Mouse (Mus musculus): ENCODE measurements at regions not wholly inside any gene's neighbourhood (a gene's known extent, or its start where the extent isn't known, plus 50 kb on each side); places are given as distances from the start of the nearest gene placed in this dataset.
A peak's percentile ranks its signal among the peaks of the same experiment; 100 is the strongest.

DNA sequence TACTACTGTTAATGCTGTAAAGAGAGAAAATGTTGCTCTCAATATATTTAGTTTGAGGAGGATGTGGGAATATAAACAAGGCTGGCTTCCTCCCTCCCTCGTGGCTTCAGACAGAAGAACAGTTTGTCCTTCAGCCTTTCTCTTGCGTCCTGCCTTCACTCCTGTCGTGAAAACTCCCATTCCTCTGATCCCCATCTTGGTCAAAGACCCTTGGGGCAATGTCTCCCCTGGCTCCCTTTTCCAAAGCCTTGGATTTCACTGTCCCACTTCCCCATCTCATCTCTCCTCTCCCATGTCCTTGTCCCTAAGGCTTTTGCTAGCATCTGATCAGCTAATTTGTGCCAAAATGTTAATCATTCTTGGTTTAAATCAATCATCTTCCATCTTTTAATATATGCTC is 286.6 kb upstream of the Rora start:
- Histone ChIP-seq H3K36me3 (ENCODE audit: insufficient read depth, low read length) (no peaks in the 10 kb centered on the region), H3K4me3 (replicated peaks; ENCODE audit: low read length) (no peak overlapping the region), H3K27me3 (ENCODE audit: insufficient read depth, low read length) (no peaks in the 10 kb centered on the region), H3K9me3 (ENCODE audit: low read length) (no peaks in the 10 kb centered on the region), H3K4me1 (replicated peaks; ENCODE audit: low read depth, low read length) (no peaks in the 10 kb centered on the region)
- no peak for TF ChIP-seq NANOG (IDR thresholded peaks at IDR 0.05; ENCODE audit: borderline replicate concordance, low read length)
- no peak for TF ChIP-seq CTCF (conservative IDR thresholded peaks at IDR 0.05; ENCODE audit: low read length)
- TF ChIP-seq POU5F1 (IDR thresholded peaks at IDR 0.05; ENCODE audit: borderline replicate concordance, low read length) = no peak

DNA sequence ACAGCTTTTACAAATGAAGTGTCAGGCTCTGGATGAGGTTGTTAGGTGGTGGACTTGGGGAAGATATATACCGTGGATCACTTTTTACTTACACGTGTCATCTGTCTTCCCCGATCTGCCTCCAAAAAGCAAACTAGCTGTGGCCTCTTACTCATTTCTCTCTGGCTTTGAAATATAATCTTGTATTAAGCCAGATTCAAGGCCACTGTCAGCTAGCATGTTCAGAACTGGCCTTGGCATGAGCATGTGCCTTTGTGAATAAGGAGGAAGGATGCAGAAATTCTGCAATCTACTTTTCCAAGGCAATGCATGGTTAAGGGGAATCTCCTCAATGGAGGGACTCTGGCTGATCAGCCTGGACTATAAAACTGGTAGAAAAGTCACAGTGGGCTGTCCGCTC is 286.0 kb upstream of the Rora start:
- H3K9me3 ChIP-seq (ENCODE audit: low read length) = no peaks in the 10 kb centered on the region
- no peaks in the 10 kb centered on the region for H3K36me3 ChIP-seq (ENCODE audit: insufficient read depth, low read length)
- H3K4me3 ChIP-seq (replicated peaks; ENCODE audit: low read length) = no peak overlapping the region
- no peaks in the 10 kb centered on the region for H3K27me3 ChIP-seq (ENCODE audit: insufficient read depth, low read length)
- TF ChIP-seq NANOG (IDR thresholded peaks at IDR 0.05; ENCODE audit: borderline replicate concordance, low read length) = no peak
- TF ChIP-seq POU5F1 (IDR thresholded peaks at IDR 0.05; ENCODE audit: borderline replicate concordance, low read length) = no peak
- no peak for TF ChIP-seq CTCF (conservative IDR thresholded peaks at IDR 0.05; ENCODE audit: low read length)
- no peaks in the 10 kb centered on the region for H3K4me1 ChIP-seq (replicated peaks; ENCODE audit: low read depth, low read length)

DNA sequence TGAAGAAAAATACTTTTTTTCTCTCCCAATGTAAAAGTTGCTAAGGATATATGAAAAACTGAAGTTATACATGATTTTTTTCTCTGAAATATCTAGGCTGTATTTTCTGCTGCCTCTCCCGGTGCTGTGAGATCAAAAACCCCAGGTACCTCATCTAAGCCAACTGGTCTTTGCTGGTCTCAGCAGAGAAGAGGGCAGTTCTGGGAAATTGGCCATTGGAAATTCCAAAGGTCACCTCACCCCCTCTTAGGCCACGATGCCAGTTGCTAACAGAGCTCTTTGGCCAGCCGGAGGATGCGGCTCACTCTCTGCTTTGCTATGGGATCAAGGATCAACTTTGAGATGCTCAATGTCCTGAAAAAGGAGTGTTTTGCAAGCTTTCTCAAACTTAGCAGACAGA is 280.9 kb upstream of the Rora start:
- Histone ChIP-seq H3K4me1 (replicated peaks; ENCODE audit: low read depth, low read length) (no peaks in the 10 kb centered on the region), H3K27me3 (ENCODE audit: insufficient read depth, low read length) (no peaks in the 10 kb centered on the region), H3K9me3 (ENCODE audit: low read length) (no peaks in the 10 kb centered on the region), H3K36me3 (ENCODE audit: insufficient read depth, low read length) (no peaks in the 10 kb centered on the region), H3K4me3 (replicated peaks; ENCODE audit: low read length) (no peak overlapping the region)
- TF ChIP-seq NANOG (IDR thresholded peaks at IDR 0.05; ENCODE audit: borderline replicate concordance, low read length) (no peak), CTCF (conservative IDR thresholded peaks at IDR 0.05; ENCODE audit: low read length) (no peak)

DNA sequence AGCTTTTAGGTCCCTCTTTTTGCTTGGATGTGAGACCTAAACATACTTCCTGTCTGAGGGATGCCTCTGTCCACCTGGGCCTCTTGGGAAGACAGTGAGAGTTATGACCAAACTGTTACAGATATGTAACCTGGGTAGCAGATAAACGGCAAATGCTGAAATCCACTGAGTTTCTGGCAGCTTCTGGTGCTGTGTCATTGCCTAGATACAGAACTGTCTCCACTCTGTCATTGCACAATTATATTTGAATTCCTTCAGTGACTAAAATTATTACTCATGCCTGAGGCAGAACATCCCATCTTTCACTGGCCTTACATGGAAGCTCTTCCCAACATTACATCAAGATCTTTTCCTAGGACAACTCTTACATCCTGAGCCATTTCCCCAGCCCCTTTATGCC is 277.4 kb upstream of the Rora start:
- no peaks in the 10 kb centered on the region for H3K27me3 ChIP-seq (ENCODE audit: insufficient read depth, low read length)
- no peaks in the 10 kb centered on the region for H3K36me3 ChIP-seq (ENCODE audit: insufficient read depth, low read length)
- H3K9me3 ChIP-seq (ENCODE audit: low read length) = no peaks in the 10 kb centered on the region
- H3K4me1 ChIP-seq (replicated peaks; ENCODE audit: low read depth, low read length) = no peaks in the 10 kb centered on the region
- no peak overlapping the region for H3K4me3 ChIP-seq (replicated peaks; ENCODE audit: low read length)
- no peak for TF ChIP-seq NANOG (IDR thresholded peaks at IDR 0.05; ENCODE audit: borderline replicate concordance, low read length)
- TF ChIP-seq POU5F1 (IDR thresholded peaks at IDR 0.05; ENCODE audit: borderline replicate concordance, low read length) = no peak
- no peak for TF ChIP-seq CTCF (conservative IDR thresholded peaks at IDR 0.05; ENCODE audit: low read length)

DNA sequence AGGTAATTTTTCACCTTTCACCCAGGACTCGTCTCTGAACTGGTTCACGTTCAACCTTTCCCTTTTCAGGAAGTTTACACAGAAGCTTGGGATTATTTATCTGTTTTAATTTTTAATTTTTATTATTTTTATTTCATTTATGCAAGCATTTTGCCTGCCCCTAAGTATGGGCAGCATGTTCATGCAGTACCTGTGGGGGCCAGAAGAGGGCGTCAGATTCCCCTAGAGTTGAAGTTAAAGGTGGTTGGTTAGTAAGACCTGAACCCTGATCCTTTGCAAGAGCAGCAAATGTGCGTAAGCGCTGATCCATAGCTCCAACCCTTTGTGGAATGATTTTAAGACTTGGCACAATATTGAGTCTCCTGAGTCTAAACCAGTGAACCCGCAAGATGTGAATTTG is 271.7 kb upstream of the Rora start:
- no peaks in the 10 kb centered on the region for H3K36me3 ChIP-seq (ENCODE audit: insufficient read depth, low read length)
- no peaks in the 10 kb centered on the region for H3K9me3 ChIP-seq (ENCODE audit: low read length)
- no peaks in the 10 kb centered on the region for H3K4me1 ChIP-seq (replicated peaks; ENCODE audit: low read depth, low read length)
- TF ChIP-seq POU5F1 (IDR thresholded peaks at IDR 0.05; ENCODE audit: borderline replicate concordance, low read length) (no peak), CTCF (conservative IDR thresholded peaks at IDR 0.05; ENCODE audit: low read length) (peak; percentile 71)
- no peak overlapping the region for H3K4me3 ChIP-seq (replicated peaks; ENCODE audit: low read length)
- no peaks in the 10 kb centered on the region for H3K27me3 ChIP-seq (ENCODE audit: insufficient read depth, low read length)

DNA sequence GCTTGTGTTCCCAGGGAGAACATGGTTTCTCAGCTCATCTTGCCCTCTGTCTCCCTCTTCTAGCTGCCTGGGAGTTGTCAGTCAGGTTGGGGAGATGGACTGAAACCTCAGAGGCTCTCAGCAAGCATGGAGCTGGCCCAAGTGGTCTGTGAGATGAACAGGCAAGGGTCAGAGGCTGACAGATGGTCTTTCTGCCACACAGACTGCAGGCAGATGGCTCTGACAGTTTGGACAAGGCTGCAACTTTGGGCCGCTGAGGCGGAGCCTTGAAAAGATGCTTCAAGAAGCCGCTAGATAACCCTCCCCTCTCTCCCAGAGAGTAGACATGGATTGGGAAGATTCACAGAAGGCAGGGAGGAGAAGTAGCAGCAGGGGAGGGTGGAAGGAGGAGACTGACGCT is 252.7 kb upstream of the Rora start:
- Histone ChIP-seq H3K27me3 (ENCODE audit: insufficient read depth, low read length) (no peaks in the 10 kb centered on the region), H3K36me3 (ENCODE audit: insufficient read depth, low read length) (no peaks in the 10 kb centered on the region), H3K4me3 (replicated peaks; ENCODE audit: low read length) (no peak overlapping the region), H3K4me1 (replicated peaks; ENCODE audit: low read depth, low read length) (no peaks in the 10 kb centered on the region), H3K9me3 (ENCODE audit: low read length) (no peaks in the 10 kb centered on the region)
- TF ChIP-seq CTCF (conservative IDR thresholded peaks at IDR 0.05; ENCODE audit: low read length) (no peak), POU5F1 (IDR thresholded peaks at IDR 0.05; ENCODE audit: borderline replicate concordance, low read length) (no peak), NANOG (IDR thresholded peaks at IDR 0.05; ENCODE audit: borderline replicate concordance, low read length) (no peak)

DNA sequence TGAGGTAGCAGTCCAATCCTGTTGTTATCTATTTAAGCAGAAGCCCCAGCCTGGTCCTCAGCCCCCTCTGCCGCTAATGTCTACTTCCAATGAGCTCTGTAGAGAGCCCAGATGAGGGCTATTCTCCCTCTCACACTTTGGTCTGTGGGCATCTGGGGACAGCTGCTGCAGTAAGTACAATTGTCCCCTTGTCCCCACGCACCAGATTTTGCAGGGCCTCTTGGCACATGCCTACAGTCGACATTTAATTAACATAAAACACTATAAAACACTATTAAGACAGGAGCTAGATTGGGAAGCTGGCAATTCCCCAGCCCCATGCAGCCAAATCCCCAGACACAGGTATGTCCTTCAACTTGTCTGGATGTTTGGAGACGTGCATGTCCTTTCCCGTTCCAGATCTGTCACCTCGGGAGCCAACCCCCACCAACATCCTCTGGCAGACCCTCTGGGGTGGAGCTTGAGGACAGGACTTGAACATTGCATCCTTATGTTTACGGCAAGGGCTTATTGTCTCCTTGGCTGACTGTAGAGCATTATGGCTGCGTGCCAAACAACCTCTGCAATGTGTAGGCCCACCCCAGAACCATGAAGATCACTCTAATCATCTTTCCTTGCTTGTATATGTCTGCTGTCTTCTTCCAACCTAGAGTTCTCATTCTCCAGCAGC is 251.3 kb upstream of the Rora start:
- Histone ChIP-seq H3K4me1 (replicated peaks; ENCODE audit: low read depth, low read length) (no peaks in the 10 kb centered on the region), H3K27me3 (ENCODE audit: insufficient read depth, low read length) (no peaks in the 10 kb centered on the region), H3K36me3 (ENCODE audit: insufficient read depth, low read length) (no peaks in the 10 kb centered on the region), H3K4me3 (replicated peaks; ENCODE audit: low read length) (no peak overlapping the region), H3K9me3 (ENCODE audit: low read length) (no peaks in the 10 kb centered on the region)
- TF ChIP-seq CTCF (conservative IDR thresholded peaks at IDR 0.05; ENCODE audit: low read length) = no peak
- no peak for TF ChIP-seq NANOG (IDR thresholded peaks at IDR 0.05; ENCODE audit: borderline replicate concordance, low read length)
- no peak for TF ChIP-seq POU5F1 (IDR thresholded peaks at IDR 0.05; ENCODE audit: borderline replicate concordance, low read length)

DNA sequence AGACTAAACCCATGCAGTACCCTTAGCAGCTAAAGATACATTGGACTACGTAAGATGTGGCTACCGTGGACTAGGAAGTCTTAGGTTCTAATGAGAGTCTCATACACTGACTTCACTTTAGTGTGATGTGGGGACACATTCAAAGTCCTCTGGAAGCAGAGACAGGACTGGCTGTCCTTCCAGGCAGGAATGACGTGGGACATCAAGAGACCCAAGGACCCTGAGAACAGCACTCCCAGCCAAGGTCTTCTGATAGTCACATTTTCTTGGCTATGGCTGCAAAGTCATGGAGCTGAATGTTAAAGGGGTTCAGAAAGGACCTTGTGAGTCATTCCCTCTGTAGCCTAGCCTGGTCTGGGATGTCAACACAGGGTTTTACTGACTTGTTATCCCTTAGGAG is 250.6 kb upstream of the Rora start:
- Histone ChIP-seq H3K9me3 (ENCODE audit: low read length) (no peaks in the 10 kb centered on the region), H3K4me3 (replicated peaks; ENCODE audit: low read length) (no peak overlapping the region), H3K27me3 (ENCODE audit: insufficient read depth, low read length) (no peaks in the 10 kb centered on the region), H3K4me1 (replicated peaks; ENCODE audit: low read depth, low read length) (no peaks in the 10 kb centered on the region), H3K36me3 (ENCODE audit: insufficient read depth, low read length) (no peaks in the 10 kb centered on the region)
- TF ChIP-seq CTCF (conservative IDR thresholded peaks at IDR 0.05; ENCODE audit: low read length) = no peak
- TF ChIP-seq NANOG (IDR thresholded peaks at IDR 0.05; ENCODE audit: borderline replicate concordance, low read length) = no peak
- no peak for TF ChIP-seq POU5F1 (IDR thresholded peaks at IDR 0.05; ENCODE audit: borderline replicate concordance, low read length)

DNA sequence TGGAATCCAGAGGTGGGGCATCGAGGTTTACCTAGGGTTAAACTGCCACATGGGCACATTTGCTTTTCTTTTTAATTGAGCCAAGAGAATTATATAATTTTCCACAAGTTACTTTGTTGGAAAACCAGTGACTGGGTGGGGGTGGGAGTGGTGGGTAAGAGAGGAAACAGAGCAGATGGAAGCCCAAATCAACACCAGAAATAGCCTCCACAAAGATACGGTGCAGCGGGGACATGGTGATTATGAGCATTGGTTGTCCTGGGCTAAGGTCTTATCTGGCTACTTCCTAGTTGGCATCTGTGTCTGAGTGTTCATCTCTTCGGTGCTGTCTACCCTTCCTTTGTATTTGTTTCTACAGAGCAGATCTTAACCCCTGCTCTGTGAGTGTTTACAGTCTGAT is 250.1 kb upstream of the Rora start:
- TF ChIP-seq POU5F1 (IDR thresholded peaks at IDR 0.05; ENCODE audit: borderline replicate concordance, low read length) = no peak
- TF ChIP-seq CTCF (conservative IDR thresholded peaks at IDR 0.05; ENCODE audit: low read length) = no peak
- no peak for TF ChIP-seq NANOG (IDR thresholded peaks at IDR 0.05; ENCODE audit: borderline replicate concordance, low read length)
- Histone ChIP-seq H3K4me3 (replicated peaks; ENCODE audit: low read length) (no peak overlapping the region), H3K36me3 (ENCODE audit: insufficient read depth, low read length) (no peaks in the 10 kb centered on the region)

More for the DNA sequence above, 250.1 kb upstream of the Rora start:
- Histone ChIP-seq H3K27me3 (ENCODE audit: insufficient read depth, low read length) (no peaks in the 10 kb centered on the region), H3K9me3 (ENCODE audit: low read length) (no peaks in the 10 kb centered on the region), H3K4me1 (replicated peaks; ENCODE audit: low read depth, low read length) (no peaks in the 10 kb centered on the region)
